Mouse (Mus musculus): ENCODE measurements around the gene Olfr223. TPM values are rescaled to one million over a fixed set of nuclear protein-coding genes. Genes with fewer than 3 reads are reported as not detected.
A peak's percentile ranks its signal among the peaks of the same experiment; 100 is the strongest.
"Not testable (repeated sequence)": the region's sequence is repeated elsewhere in the genome, so short reads cannot be mapped to it uniquely, and the experiment has no call there.

The Olfr223 gene
- polyA plus RNA-seq, 1 experiment, result not detected

DNA sequence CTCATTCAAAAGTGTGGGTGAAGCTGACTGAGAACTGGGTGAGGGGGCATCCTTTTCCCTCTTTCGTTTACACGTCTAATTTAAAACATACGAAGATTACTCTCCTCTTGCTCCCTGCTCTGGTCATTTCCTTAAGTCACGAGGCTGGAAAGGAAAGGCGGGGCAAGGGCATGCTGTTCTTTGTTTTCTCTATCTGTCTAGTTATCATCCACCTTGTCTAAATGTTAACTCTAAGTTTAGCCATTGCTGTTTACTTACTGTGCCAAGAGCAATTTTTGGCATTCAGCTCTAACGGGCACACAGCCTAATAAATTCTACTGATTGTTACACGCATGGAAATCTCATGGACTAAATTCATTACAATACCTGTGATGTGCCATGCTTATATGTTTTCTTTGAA lies 6.1 kb upstream of the Olfr223 start:
- no peak for DNase-seq (ENCODE audit: extremely low spot score in 1 of 2, low spot score in 1 of 2)

DNA sequence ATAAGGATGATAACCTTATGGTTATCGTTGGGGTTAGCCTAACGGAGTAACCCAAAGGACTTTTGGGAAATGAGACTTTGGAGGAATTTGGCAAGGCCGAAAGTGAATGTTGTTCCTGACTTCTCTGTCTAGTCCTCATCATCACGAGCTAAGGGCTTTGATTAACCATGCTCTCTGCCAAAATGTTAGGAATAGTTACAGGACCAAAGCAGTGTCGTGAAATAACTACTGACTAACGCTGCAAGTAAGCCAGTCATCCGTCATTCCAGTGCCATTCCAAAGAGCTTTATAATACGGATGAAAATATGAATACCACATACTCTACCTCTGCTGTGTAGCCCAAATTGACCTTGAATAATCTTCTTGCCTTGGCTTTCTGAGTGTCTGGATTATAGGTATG lies 3.9 kb upstream of the Olfr223 start:
- no peak for DNase-seq (ENCODE audit: extremely low spot score in 1 of 2, low spot score in 1 of 2)

DNA sequence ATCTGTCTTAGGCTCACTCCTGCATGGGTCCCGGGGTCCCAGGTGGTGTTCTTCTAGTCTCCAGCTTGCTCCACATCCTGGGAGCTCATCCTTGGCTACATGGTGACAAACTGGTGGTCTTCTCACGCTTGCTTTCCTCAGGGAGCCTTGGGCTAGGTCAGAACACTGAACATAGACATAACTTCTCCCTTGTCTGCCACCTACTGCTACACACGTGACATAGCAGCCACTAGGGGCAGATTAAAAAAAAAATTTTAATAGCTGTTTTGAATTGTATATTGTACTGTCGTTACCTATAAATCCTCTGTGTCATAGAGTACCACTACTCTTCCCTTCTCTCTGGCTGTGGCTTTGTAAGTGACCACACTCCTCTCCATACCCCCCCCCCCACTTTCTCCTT lies 3.0 kb upstream of the Olfr223 start:
- DNase-seq (ENCODE audit: extremely low spot score in 1 of 2, low spot score in 1 of 2), result no peak

DNA sequence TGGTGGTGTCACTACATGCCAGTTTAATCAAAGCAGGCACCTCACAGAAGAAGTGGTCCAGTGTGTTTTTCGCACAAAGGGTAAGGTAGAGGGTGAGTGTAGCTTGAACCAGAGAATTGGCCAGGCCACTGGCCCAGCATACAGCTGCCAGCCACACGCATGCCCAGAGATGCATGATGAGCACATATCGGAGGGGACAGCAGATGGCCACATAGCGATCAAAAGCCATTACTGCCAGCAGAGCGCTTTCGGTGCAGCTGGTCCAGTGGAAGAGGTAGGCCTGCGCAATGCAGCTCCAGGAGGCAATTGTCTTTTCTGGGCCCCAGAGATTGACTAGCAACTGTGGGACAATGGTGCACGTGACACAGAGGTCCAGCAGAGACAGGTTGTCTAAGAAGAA lies 3.6 kb downstream of the Olfr223 start:
- DNase-seq (ENCODE audit: extremely low spot score in 1 of 2, low spot score in 1 of 2), result no peak

DNA sequence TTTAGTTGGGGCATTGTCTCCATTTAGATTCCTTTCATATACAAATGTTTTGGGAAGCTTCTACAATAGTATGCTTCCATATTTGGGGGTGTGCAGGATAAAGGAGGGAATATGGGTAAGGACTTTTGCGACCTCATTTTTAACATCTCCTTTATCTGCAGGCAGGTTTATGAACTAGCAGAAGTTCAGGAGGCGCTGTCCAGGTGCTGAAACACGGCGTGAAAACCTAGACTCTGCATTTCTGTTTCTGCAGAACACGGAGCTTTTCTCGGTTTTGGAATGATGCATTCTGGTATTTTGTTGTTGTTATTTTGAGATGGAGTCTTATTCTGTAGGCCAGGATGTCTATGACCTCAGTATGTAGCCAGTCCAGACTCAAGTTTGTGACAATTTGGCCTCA lies 8.6 kb downstream of the Olfr223 start:
- DNase-seq (ENCODE audit: extremely low spot score in 1 of 2, low spot score in 1 of 2), result no peak

DNA sequence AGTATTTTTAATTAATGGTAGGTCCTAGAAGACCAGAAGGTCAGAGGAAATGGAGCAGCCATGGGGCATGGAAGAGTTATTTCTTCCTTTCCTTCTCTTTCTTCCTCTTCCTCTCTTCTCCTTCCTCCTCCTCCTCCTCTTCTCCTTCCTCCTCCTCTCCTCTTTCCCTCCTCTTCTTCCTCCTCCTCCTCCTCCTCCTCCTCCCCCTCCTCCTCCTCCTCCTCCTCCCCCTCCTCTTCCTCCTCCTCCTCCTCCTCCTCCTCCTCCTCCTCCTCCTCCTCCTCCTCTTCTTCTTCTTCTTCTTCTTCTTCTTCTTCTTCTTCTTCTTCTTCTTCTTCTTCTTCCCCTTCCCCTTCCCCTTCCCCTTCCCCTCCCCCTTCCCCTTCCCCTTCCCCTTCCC lies 17.0 kb downstream of the Olfr223 start, which contains the start of gene Olfr222:
Gene Olfr222 (minus strand): TSS at position 101 of the 400 bp plus-strand sequence.
- DNase-seq (ENCODE audit: extremely low spot score in 1 of 2, low spot score in 1 of 2), result not testable (repeated sequence)

DNA sequence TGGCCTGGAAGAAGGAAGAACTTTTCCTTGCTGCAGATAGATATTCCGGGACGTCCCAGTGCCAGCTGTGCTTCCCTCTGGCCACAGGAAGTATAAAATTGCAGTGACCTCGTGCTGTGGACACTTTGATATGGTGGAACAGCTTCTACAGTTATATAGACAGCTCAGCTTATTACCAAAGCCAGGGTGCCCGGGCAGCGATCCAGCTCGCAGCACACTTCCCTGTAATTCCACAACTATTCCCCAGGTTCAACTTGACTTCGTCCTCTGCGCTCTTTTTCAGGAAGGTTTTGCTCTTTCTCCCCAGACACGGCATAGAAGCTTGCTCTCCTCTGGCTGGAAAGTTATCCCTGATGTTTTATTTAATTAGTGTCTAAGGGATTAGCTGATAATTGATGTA lies 17.4 kb downstream of the Olfr223 start:
- DNase-seq (ENCODE audit: extremely low spot score in 1 of 2, low spot score in 1 of 2), result no peak

DNA sequence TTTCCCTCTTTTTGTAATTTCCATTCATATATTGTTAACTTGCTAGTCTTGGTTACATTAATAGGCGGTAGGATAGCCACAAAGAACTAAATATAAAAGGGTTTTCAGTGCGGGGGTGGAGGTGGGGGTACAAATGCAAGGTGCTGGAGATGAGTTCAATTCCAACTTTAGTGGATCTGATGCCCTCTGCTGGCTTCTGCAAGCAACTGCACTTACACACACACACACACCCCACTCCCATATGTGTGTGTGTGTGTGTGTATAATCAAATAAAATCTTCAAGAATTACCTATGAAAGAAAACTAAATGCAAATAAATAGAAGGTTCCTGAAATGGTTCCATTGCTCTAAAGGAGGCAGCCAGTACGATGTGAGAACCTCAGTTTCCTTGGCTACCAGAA lies 23.8 kb downstream of the Olfr223 start:
- DNase-seq (ENCODE audit: extremely low spot score in 1 of 2, low spot score in 1 of 2), result peak in 1 of 2 experiments; percentile 13

DNA sequence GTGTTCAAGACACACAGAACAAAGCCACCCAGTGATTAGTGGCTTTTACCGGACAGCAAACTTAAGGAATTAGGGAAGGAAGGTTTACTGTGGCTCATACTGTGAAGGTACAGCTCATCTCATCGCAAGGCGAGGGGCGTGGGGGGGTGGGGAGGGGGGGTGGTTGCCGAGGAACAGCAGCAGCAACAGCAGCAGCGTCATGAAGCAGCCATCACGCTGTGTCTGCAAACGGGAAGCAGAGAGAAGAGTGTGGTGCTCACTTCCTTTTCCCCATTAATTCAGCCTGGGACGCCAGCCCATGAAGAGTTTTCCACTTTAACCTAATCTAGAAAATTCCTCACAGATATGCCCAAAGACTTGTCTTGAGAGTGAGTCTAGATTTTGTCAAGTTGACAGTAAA lies 30.3 kb downstream of the Olfr223 start:
- DNase-seq (ENCODE audit: extremely low spot score in 1 of 2, low spot score in 1 of 2), result no peak

DNA sequence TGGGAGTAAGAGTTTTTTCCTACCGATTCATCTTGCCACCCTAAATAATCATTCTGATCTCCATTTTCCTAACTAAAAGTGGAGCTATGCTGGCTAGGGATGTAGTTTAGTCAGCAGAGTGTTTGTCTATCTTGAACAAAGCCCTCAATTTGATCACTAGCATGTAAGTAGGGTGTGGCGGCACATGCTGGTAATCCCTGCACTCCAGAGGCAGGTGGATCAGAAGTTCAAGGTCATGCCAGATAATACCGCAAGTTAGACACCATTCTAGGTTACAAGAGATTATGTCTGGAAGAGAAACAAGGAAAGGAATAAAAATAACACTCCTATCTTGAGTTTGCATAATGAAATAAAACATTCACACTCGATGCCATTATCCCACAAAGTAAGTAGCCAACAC lies 30.8 kb downstream of the Olfr223 start:
- DNase-seq (ENCODE audit: extremely low spot score in 1 of 2, low spot score in 1 of 2), result no peak

DNA sequence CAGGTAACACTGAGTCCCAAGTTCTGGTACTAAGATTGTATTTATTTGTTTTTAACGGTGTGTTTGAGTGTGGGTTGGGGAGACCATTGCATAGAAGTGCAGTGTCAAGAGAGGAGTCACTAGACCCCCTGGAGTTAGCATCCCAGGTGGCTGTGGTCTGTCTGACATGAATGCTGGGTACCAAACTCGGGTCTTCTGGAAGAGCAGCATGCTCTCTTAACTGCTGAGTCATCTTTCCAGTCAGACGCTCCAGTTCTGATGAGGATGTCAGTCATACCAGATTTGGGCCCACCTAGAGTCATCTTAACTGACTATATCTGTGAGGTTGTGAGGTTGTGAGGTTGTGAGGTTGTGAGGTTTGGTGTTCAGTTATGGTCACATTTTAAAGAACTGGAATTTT lies 32.2 kb downstream of the Olfr223 start:
- DNase-seq (ENCODE audit: extremely low spot score in 1 of 2, low spot score in 1 of 2), result no peak

DNA sequence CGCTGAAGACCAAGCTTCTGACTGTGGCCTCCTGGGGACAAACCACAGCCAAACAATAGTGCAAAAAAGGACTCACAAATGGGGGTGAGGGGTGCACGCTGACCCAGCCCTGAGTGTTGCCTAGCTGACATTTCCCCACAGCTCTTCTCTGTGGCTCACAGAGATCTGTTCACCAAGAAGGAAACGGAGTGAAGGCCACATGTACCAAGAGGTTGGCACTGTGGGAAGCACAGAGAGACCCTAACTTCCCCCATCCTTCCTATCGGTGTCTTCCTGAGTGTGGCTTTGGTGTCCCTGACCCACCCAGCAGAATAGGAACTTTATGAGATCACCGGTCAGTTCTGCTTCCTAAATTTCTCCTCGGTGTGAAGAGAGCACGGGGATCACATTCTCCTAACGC lies 38.6 kb downstream of the Olfr223 start:
- DNase-seq (ENCODE audit: extremely low spot score in 1 of 2, low spot score in 1 of 2), result no peak

DNA sequence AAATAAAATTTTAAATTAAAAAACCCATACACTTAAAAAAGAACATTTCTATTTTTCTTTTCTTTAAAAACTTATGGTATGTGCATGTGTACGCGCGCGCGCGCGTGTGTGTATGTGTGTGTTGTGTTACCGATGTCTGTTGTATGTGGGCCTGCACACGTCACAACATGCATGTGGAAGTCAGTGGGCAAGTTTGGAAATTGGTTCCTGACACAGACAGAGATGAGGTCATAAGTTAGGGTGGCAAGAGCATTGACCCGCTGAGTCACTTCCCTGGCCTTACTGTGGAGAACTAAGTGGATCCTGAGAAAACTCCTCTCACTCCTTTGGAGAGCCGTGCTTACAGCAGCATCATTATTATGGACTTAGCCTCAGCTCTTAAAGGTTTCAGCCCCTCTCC lies 39.0 kb downstream of the Olfr223 start:
- no peak for DNase-seq (ENCODE audit: extremely low spot score in 1 of 2, low spot score in 1 of 2)

DNA sequence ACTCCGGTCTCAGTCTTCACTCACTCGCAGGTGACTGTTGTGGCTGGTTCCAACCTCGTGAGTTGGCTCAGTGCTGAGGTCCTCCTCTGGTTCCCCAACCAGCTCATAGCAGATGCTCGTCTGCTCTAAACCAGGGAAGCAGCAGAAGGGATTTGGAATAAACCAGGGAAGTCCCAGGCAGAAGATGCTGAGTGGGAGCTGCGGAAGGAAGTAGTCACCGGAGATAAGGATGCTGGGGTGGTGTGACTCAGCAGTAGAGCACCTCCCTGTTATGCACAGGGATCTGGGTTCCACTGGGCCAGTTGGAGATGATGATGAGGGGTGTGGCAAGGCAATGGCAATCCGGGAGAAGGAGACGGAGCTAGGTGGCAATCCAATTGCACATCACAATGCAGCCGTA lies 49.1 kb downstream of the Olfr223 start:
- peak in 1 of 2 experiments; percentile 60 for DNase-seq (ENCODE audit: extremely low spot score in 1 of 2, low spot score in 1 of 2)

DNA sequence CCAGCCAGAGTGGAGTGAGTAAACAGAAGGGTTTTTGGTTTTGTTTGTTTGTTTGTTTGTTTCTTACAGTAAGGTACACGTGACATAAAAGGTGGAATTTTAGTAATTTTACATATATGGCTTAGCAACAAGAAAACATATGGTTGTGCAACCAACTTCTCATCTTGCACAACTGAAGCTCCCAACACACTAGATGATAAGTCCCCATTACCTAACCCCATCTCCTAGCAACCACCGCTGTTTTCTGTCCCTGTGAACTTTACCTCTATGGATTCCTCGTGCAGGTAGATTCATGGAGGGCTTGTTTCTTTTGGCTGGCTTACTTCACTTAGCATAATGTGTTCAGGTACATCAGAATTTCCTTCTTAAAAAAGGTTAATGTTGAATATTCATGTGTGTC lies 49.7 kb downstream of the Olfr223 start:
- no peak for DNase-seq (ENCODE audit: extremely low spot score in 1 of 2, low spot score in 1 of 2)

DNA sequence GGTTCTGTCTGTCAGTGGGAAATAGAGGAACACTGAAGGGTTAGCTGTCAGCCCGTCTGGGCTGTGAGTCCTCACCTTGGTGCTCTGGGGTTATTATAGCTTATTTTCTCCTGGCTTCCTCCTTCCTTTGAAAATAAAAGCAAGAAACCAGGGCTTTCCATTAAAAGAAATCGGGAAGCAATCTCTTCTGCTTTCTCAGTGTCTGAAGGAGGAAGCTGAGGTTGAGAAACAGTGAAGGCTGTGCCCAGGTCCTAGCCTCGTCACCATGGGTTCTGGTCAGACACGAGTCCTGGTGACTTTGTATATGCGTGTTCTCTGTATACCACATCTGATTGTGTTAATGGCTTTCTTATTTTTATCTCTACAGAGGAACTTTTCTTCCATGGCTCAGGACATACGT lies 50.6 kb downstream of the Olfr223 start:
- no peak for DNase-seq (ENCODE audit: extremely low spot score in 1 of 2, low spot score in 1 of 2)

DNA sequence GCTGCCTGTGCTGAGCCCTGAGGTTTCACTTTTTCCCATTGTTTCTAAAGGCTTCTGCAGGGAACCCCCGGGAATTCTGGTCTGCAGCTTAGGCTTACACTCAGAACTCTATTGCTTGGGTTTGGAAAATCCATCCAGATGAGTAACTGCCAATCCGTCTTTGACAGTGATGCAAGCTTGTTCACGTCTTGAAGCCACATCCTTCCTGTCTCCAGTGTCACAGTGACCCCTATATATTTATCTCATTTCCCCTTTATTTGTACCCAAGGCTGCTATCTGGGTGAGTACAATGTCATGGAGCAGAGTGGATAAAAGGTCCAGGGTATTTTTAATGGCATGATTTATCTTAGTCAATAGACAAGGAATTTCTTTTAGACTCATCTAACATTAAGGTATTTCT lies 51.8 kb downstream of the Olfr223 start, which contains the start of gene Nlrp3:
Gene Nlrp3 (plus strand): TSS at position 245 of the 400 bp plus-strand sequence.
- DNase-seq (ENCODE audit: extremely low spot score in 1 of 2, low spot score in 1 of 2), result no peak

DNA sequence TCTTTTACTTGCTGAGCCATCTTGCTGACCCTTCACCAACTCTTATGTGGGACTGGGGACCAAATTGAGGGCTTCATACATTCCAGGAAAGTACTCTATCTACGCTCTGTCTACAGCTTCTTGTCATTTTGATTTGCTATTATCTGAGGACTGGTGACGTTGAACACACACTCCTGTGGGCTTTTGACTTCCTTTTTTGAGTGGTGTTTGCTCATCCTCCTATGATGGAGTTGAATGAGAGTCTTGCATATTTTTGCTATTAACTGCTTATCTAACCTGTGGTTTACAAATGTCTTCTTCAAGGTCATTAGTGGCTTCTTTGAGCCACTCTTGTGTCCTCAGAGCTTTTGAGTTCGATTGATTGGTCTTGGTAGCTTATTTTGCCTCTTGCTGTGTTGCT lies 53.0 kb downstream of the Olfr223 start:
- no peak for DNase-seq (ENCODE audit: extremely low spot score in 1 of 2, low spot score in 1 of 2)

Other genes with a start within 250 kb of the Olfr223 start
- gene Prss38, start 217.6 kb downstream of the Olfr223 start, polyA plus RNA-seq (2012; rRNA removed), result 0.11 and 0.12 TPM in 2 replicates
- 14.7 and 15.6 TPM in 2 replicates for gene Jmjd4, start 143.2 kb downstream of the Olfr223 start, polyA plus RNA-seq (2012; rRNA removed)
- 337 and 389 TPM in 2 replicates for gene Snap47, start 142.1 kb downstream of the Olfr223 start, polyA plus RNA-seq (2012; rRNA removed)
- gene Zfp867, start 120.8 kb downstream of the Olfr223 start, polyA plus RNA-seq (2012; rRNA removed), result 3.2 and 3.8 TPM in 2 replicates
- 8.2 and 8.9 TPM in 2 replicates for gene Zkscan17, start 66.5 kb downstream of the Olfr223 start, polyA plus RNA-seq (2012; rRNA removed)
- gene Nlrp3, start 51.7 kb downstream of the Olfr223 start, polyA plus RNA-seq (2012; rRNA removed), result 0.57 and 0.64 TPM in 2 replicates
- gene Olfr222, start 17.1 kb downstream of the Olfr223 start, polyA plus RNA-seq (2012; rRNA removed), result not detected in 2 replicates
- 146 and 154 TPM in 2 replicates for gene Mprip, start 68.0 kb upstream of the Olfr223 start, polyA plus RNA-seq (2012; rRNA removed)
- 3.4 and 3.6 TPM in 2 replicates for gene Pld6, start 194.4 kb upstream of the Olfr223 start, polyA plus RNA-seq (2012; rRNA removed)
- 51.5 and 55.8 TPM in 2 replicates for gene Flcn, start 216.7 kb upstream of the Olfr223 start, polyA plus RNA-seq (2012; rRNA removed)
- gene Nt5m, start 246.2 kb upstream of the Olfr223 start, polyA plus RNA-seq (2012; rRNA removed), result 64.9 and 67.0 TPM in 2 replicates
- gene Cops3, start 246.5 kb upstream of the Olfr223 start, polyA plus RNA-seq (2012; rRNA removed), result 51.9 and 56.2 TPM in 2 replicates